Mouse (Mus musculus) bone marrow macrophage, adult 2 months (primary cell): ENCODE data around the gene Chdh.

Experiments used
- CTCF ChIP-seq: IDR thresholded peaks from 2 replicates; pipeline ENCODE4 v1.5.1; 2012; ENCODE audit warnings: low read depth, mild to moderate bottlenecking, low read length, moderate library complexity
- POLR2A ChIP-seq: IDR thresholded peaks from 2 replicates; pipeline ENCODE4 v1.6.1; 2012; ENCODE audit warnings: mild to moderate bottlenecking, low read depth, low read length, borderline replicate concordance

GRCm38 (mm10) chr14:30046976-30047375 lies 38.2 kb downstream of the Chdh start:
- no peak for TF ChIP-seq CTCF
- TF ChIP-seq POLR2A = no peak
